Mouse (Mus musculus) myocyte (in vitro differentiated cells): ENCODE measurements around the gene Lama4.

Source experiments
- CEBPB ChIP-seq: IDR thresholded peaks from 2 replicates; pipeline ENCODE4 v1.6.1; 2011; ENCODE audit warnings: mild to moderate bottlenecking, moderate library complexity; ENCODE audit not compliant: poor library complexity, insufficient read depth, severe bottlenecking
- E2F4 ChIP-seq: IDR thresholded peaks from one replicate; pipeline ENCODE4 v1.6.1; 2011; ENCODE audit warnings: mild to moderate bottlenecking, control low read depth, moderate library complexity; ENCODE audit not compliant: insufficient read depth
- MAX ChIP-seq: IDR thresholded peaks from one replicate; pipeline ENCODE4 v1.6.1; 2011; ENCODE audit warnings: low read depth, mild to moderate bottlenecking, control low read depth
- MYOD1 ChIP-seq, 3 experiments: IDR thresholded peaks; one replicate each; pipeline ENCODE4 v1.6.1; 2011; ENCODE audit warnings: control low read depth in 2 of 3, low read depth in 2 of 3, mild to moderate bottlenecking in 2 of 3, moderate library complexity in 1 of 3; ENCODE audit not compliant: insufficient read length in 2 of 3, control insufficient read depth in 1 of 3
- POLR2A ChIP-seq: IDR thresholded peaks from one replicate; pipeline ENCODE4 v1.6.1; 2011; ENCODE audit warnings: low read depth, mild to moderate bottlenecking, control low read depth, moderate library complexity; ENCODE audit not compliant: insufficient read length
- POLR2AphosphoS2 ChIP-seq: IDR thresholded peaks from one replicate; pipeline ENCODE4 v1.6.1; 2011; ENCODE audit warnings: low read depth, control low read depth; ENCODE audit not compliant: insufficient read length
- TCF3 ChIP-seq: IDR thresholded peaks from one replicate; pipeline ENCODE4 v1.6.1; 2011; ENCODE audit warnings: low read depth, control low read depth; ENCODE audit not compliant: insufficient read length
- USF1 ChIP-seq: IDR thresholded peaks from one replicate; pipeline ENCODE4 v1.6.1; 2011; ENCODE audit warnings: low read depth, mild to moderate bottlenecking, control low read depth, moderate library complexity

- TF ChIP-seq USF1 (no peak), E2F4 (no peak), POLR2A (no peak), MYOD1 (IDR thresholded peaks at IDR 0.05; ENCODE audit: control insufficient read depth in 1 of 3, insufficient read length in 2 of 3, low read depth in 2 of 3) (no peak), MAX (no peak), POLR2AphosphoS2 (no peak), TCF3 (no peak), CEBPB (no peak)
Measured at GRCm38 (mm10) chr10:38928940-38929697, 36.2 kb upstream of the Lama4 start.
